Mouse (Mus musculus): ENCODE results near the gene Otx1.

Otx1 gene

GRCm38 (mm10) chr11:21999396-22000315, 3.0 kb downstream of the Otx1 start:
- DNase-seq (ENCODE audit: low spot score): no peak

DNA sequence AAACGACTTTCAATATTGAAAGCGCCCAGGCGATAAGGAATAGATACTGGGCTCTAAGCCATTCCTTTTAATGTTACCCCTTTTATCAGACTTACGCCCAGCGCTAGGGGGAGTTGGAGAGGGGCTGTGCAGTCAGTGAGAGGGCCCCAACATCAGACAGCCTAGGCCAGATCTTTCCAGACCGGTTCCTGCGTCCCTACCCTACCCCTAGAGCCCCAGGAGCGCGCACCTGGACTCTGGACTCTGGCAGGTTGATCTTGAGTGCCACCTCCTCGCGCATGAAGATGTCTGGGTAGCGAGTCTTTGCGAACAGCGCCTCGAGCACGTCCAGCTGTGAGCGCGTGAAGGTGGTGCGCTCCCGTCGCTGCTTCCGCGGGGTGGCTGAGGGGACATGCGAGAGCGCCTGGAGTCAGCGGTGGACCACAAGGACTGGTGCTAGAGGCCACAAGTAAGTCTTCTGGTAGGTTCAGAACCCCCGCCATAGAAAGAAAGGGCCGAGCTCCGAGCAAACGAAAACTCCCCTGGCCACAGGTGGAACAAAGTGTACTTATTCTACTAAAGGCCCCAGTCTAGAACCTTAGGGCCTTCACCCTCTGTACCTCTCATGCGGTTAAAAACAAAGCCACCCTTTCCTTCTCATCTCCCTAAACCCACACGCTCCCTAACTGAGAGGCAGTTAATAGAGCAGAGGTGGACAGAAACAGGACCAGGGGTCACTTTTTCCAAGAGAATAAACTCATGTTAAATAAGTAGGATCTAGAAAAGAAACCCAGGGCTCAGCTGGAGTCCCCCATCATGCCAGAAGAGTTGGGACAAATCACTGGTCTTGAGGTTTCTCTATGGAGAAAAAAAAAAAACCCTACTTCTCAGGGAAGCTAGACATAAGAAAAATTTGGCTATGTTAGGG, 4.3 kb downstream of the Otx1 start:
- DNase-seq (ENCODE audit: low spot score): no peak

DNA sequence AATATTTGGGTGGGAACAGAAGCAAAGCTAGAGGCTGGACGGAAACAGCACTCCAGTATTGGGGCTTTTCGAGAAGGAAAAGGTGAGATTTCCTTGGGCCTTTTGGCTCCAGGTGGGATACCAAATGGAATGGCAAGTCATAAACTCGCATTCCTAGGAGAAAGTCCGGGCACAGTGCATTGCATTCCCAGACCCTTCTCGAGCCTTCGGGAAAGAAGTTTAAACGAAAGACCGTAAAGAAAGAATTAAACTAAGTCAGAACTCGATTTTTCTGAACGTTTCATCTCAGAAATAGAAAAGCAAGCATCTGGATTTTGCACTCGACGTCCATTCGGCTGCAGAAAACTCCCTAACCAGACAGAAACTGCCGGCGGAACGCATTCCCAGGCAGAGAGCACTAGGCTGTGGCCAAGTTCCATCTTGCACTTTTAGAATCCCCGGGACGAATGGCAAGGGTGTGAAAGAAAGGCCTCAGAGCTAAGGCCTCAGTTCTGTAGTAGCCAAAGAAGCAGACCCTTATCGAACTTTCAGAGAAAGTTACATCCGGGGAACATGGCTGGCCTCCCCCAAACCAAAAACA, 5.0 kb downstream of the Otx1 start:
- DNase-seq (ENCODE audit: low spot score): no peak

GRCm38 (mm10) chr11:21996661-21997560, 5.8 kb downstream of the Otx1 start:
- no peak for DNase-seq (ENCODE audit: low spot score)

DNA sequence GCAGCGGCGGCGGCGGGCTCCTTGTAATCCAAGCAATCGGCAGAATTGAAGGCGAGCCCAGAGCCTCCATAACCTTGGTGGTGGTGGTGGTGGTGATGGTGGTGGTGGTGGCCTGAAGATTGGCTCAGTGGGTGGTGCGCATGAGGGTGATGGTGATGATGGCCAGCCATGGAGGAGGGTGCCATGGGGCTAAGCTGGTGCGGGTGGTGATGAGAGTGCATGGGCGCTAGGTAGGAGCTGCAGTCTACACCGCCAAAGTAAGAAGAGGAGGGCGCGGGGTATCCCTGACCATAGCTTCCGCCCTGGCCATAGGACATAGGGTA, 6.4 kb downstream of the Otx1 start:
- DNase-seq (ENCODE audit: low spot score): no peak

DNA sequence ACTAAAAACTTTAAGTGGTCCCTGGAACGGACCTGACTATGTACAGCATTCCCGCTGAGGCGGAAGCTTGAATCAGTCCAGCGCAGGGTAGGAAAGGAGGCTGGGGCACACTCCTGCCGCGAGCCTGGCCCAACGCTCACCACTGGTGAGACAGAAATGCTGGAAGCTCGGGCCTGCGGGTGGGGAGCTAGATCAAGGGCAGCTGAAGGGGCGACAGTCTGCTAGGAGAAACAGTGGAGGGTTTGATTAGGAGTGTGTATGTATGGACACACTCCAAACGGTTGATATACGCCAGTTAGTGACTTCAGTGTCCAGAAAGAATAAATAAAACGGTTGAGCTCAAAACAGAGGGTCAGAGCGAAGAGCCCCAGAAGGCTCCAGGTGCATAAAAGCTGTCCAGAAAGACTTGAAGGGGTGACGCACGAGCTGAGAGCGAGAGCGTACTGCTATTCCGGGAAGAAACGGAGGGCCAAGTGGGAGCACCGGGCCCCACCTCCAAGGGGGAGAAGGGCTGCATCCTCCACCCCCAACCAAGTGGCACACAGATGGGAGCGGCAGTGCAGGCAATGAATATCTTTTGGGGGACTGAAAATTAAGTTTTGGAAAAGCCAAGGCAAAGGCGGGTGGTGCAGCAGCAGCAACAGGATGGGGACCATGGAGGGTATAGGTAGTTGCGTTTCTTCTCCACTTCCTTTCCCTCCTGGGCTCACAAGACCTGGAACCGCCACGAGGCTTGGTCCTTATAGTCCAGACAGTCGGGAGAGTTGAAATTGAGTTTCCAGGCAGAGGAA, 7.0 kb downstream of the Otx1 start:
- DNase-seq (ENCODE audit: low spot score): no peak

DNA sequence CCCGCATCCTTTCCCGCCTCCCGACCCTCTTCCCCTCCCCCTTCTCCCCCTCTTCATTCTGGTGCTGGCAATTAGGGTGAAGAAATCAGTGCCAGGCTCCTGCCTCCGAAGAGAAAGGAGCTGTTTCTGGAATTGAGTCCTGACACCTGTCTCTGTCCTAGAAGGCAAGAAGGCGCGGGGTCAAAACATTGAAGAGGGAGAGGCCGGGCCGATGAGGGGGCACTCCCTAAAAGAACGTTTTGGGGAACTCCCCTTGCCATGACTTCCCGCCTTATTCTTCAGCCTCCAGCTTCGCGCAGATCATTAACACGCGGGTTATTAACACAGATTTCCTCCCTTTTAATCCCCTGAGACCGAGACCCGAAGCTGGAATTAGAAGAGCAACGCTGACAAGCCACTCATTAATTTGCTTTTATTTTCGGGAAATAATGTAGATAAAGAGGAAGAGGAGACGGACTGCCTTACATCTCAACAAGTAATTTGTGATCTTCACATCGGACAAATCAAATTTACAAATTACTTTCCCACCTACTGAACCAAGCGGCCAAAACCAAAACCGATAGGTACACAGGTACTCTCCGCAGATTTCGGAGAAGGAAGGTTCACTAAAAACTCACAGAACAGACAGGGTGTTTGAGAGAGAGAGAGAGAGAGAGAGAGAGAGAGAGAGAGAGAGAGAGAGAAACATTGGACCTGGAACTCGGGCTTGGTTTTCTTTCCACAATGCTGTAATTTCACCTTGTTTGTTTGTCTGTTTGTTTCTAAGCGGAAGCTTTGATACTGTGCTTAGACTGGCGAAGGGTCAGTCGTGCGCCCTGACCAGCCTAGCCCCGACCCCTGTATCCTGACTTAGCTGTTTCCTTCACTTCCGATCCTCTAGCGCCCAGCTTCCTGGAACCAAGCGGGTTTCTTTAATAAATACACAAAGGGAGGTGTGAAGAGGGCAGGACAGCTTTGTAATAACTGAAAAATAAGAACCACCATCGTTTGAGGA, 8.0 kb downstream of the Otx1 start:
- no peak for DNase-seq (ENCODE audit: low spot score)

DNA sequence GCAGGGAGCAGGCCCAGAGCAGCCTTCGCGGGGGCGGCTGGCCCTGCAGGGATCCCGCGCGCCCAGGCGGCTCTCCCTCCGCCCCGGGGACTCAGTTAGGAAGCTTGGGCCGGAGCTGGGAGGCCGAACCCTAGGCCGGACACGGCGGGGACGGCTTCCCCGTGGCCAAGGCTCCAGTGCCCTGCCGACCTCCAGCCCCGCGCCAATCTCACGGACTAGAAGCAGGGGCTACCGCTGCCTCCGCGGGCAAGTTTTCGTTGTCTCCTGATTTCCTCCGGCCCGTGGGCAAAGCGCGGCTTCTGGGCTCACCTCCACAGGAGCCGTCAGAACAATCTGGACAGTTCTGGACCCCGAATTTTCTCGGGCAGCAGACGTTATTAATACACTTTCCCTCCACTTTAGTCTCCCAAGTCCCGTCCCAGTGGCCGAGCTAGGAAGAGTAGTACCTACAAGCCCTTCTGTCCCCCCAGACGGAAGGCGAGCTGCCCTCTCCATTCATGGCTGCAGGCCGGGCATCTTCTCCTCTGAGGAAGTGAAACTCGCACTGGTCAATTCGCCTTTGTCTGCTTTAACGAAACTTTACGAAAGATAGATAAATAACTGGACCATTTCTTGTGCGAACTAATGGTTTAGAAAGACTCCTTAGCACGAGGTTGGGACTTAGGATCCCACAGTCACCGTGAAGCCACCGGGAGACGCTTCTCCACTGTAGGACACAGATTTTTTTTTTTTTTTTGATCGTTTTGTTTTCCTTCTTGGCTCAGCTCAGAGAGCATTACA, 8.9 kb downstream of the Otx1 start:
- DNase-seq (ENCODE audit: low spot score): no peak

DNA sequence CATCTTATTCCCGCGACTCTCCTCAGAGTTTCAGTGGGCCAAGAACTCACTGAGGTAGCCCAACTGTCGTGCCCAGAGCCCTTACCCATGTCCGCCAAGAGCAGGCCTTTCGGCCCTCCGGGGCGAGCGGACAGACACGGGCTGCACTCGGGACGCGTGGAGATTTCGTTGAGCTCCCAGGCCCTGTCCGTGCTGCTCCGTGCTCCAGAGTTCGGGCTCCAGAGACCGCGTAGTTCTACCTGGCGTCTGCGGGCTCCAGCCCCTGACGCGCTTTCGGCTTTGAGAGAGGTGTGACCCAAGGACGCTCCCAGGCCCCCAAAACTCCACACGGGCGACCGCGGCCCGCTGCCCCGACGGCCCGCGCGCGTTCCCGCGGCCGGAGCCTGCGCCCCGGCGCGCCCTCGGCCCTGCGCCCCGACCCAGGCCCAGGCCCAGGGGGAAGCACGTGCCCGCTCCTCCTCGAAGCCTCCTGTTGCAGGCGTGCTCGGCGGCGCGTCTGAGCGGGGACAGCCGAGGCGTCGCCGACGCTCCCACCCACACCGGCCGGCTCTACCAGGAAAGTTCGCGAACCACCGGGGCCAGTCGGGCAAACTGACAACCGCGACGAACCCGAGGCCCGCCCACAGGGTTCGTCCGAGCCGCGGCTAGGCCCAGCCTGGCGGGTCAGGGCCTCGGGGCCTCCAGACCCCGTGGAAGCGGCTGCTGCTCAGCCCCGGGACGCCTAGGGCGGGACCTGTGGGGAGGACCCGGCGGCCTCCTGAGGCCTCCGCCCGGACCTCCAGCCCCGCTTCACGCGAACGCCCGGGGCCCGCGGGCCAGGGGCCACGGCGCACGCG, 9.7 kb downstream of the Otx1 start:
- DNase-seq (ENCODE audit: low spot score): no peak

- DNase-seq (ENCODE audit: low spot score): no peak
Observed at GRCm38 (mm10) chr11:21988398-21988946, 14.2 kb downstream of the Otx1 start.

DNA sequence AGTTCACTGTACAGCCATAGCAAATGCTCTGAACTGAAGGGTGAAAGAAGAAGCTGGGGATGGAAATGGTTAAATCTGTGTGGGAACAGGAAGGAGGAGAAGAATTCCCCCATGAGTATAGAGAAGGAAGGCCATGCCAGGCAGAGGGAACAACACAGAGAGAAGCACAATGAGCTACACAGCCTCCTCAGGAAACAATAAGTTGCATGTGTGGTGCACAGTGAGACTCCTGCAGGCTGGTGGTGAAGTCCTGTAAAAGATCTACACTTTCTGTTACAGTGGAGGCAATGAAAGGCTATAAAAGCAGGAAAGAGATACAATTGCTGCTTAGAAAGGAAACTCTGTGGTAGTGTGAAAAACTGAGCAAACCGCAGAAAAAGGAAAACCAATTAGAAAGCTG, 17.6 kb downstream of the Otx1 start:
- DNase-seq (ENCODE audit: low spot score): no peak

DNA sequence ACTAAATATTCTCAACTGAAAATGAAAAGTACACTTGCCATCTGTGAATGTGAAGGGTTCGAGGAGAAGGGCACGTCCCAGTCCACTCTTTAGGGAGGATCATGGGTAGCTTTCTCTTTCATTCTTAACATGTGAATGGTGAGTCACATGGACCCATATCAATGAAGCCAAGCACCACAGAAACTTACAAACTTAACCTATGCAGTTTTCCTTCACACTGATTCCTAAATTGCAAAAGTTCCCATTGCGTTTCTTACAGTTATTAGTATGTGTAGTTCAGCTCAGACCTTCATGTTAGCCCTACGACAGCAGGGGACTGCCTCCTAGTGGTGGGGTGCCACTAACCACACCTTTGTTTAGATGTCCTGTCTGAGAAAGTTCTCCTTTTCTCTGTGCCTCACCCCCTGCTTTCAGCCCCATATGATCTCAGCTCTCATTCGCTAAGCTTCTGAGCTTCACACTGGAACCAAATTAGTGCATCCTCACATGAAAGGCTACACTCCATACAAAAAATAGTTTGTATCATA, 28.6 kb downstream of the Otx1 start:
- no peak for DNase-seq (ENCODE audit: low spot score)

- DNase-seq (ENCODE audit: low spot score): no peak
Observed at GRCm38 (mm10) chr11:21973597-21973996, 29.1 kb downstream of the Otx1 start.

GRCm38 (mm10) chr11:21968922-21969321, 33.8 kb downstream of the Otx1 start:
- no peak for DNase-seq (ENCODE audit: low spot score)

- DNase-seq (ENCODE audit: low spot score): no peak
Observed at GRCm38 (mm10) chr11:21955167-21955566, 47.5 kb downstream of the Otx1 start.

GRCm38 (mm10) chr11:21951657-21952237, 51.0 kb downstream of the Otx1 start:
- DNase-seq (ENCODE audit: low spot score): no peak

- DNase-seq (ENCODE audit: low spot score): no peak
Observed at GRCm38 (mm10) chr11:21950094-21950493, 52.6 kb downstream of the Otx1 start.
